9 mouse cellular contexts compared by ENCODE assay signal in genomic region chr2:154300496-154300895, GRCm38 (mm10). TPM values are rescaled to one million over a fixed set of nuclear protein-coding genes. Genes with fewer than 3 reads are reported as not detected.
DNase-seq lines count a peak whose midpoint lies in the region; ATAC-seq and TF ChIP-seq lines count a peak whose summit lies in the region.
"Had no signal": no experiment of that assay in that cellular context is flagged by ENCODE, and none has a peak within 500 bp of the region (broad histone marks: within the 10 kb centered on the region; RNA-seq: fewer than 3 reads in every experiment).

No protein-coding gene starts in this region.

- intact Hi-C loops in left cerebral cortex, postnatal 4 days (cut with DNase I): no loop called here

- peak; percentile 93 for TF ChIP-seq CTCF in intestine, postnatal 0 days (IDR thresholded peaks at IDR 0.05; ENCODE audit: low read depth)

- peak; percentile 61 for DNase-seq in urinary bladder, postnatal 14 days (ENCODE audit: low spot score)
- DNase-seq in urinary bladder, adult 2 months (ENCODE audit: low spot score): no peak
- DNase-seq in cerebellum, adult 18-20 months: peak; percentile 51 to 52
- DNase-seq in left cerebral cortex, postnatal 4 days: peak; percentile 83
- DNase-seq in midbrain, embryonic 14.5 days: peak; percentile 75
- peak; percentile 83 for DNase-seq in splenic B cell, adult 2 months (ENCODE audit: low read depth, low spot score)

- no peaks in the 10 kb centered on the region for H3K4me1 ChIP-seq in forebrain, embryonic 16.5 days (replicated peaks; ENCODE audit: control insufficient read depth, insufficient read depth, low read length)
- H3K4me1 ChIP-seq in intestine, postnatal 0 days (replicated peaks; ENCODE audit: control insufficient read depth, insufficient read depth, low read length): no peaks in the 10 kb centered on the region
- H3K4me1 ChIP-seq in midbrain, embryonic 14.5 days (ENCODE audit: control insufficient read depth, insufficient read depth, low read length): no peaks in the 10 kb centered on the region

- H3K36me3 ChIP-seq in forebrain, embryonic 16.5 days (ENCODE audit: control insufficient read depth, insufficient read depth): no peaks in the 10 kb centered on the region
- no peaks in the 10 kb centered on the region for H3K36me3 ChIP-seq in intestine, postnatal 0 days (ENCODE audit: control insufficient read depth, insufficient read depth)
- H3K36me3 ChIP-seq in midbrain, embryonic 14.5 days (ENCODE audit: control insufficient read depth, insufficient read depth, low read length): no peaks in the 10 kb centered on the region
- no peaks in the 10 kb centered on the region for H3K36me3 ChIP-seq in splenic B cell, adult 2 months (ENCODE audit: control insufficient read depth, insufficient read depth, low read length, poor library complexity, severe bottlenecking)

- no peak overlapping the region for H3K27ac ChIP-seq in forebrain, embryonic 16.5 days (ENCODE audit: low read length)
- H3K27ac ChIP-seq in intestine, postnatal 0 days (ENCODE audit: low read depth, low read length): no peak overlapping the region
- H3K27ac ChIP-seq in midbrain, embryonic 14.5 days (replicated peaks; ENCODE audit: low read depth, low read length): no peak overlapping the region

- no peaks in the 10 kb centered on the region for H3K27me3 ChIP-seq in forebrain, embryonic 16.5 days (replicated peaks; ENCODE audit: control insufficient read depth, insufficient read depth, low read length)
- H3K27me3 ChIP-seq in intestine, postnatal 0 days (replicated peaks; ENCODE audit: control insufficient read depth, insufficient read depth, low read length): no peaks in the 10 kb centered on the region
- H3K27me3 ChIP-seq in midbrain, embryonic 14.5 days (ENCODE audit: control insufficient read depth, insufficient read depth, low read length): no peaks in the 10 kb centered on the region
- no peaks in the 10 kb centered on the region for H3K27me3 ChIP-seq in splenic B cell, adult 2 months (ENCODE audit: control insufficient read depth, insufficient read depth, low read length, poor library complexity, severe bottlenecking)

- H3K9me3 ChIP-seq in forebrain, embryonic 16.5 days (ENCODE audit: control insufficient read depth, low read length): no peaks in the 10 kb centered on the region
- H3K9me3 ChIP-seq in intestine, postnatal 0 days (ENCODE audit: control insufficient read depth): no peaks in the 10 kb centered on the region
- H3K9me3 ChIP-seq in midbrain, embryonic 14.5 days (ENCODE audit: control insufficient read depth, low read length): no peaks in the 10 kb centered on the region

- no peak overlapping the region for H3K4me3 ChIP-seq in forebrain, embryonic 16.5 days (replicated peaks; ENCODE audit: low read length)
- no peak overlapping the region for H3K4me3 ChIP-seq in intestine, postnatal 0 days (ENCODE audit: low read depth, low read length)
- no peak overlapping the region for H3K4me3 ChIP-seq in midbrain, embryonic 14.5 days (replicated peaks; ENCODE audit: low read depth, low read length)

- H3K4me2 ChIP-seq in forebrain, embryonic 16.5 days (ENCODE audit: low read length): no peak overlapping the region
- no peak overlapping the region for H3K4me2 ChIP-seq in intestine, postnatal 0 days (replicated peaks; ENCODE audit: low read depth)
- H3K4me2 ChIP-seq in midbrain, embryonic 14.5 days (ENCODE audit: low read length): no peak overlapping the region

- no peak overlapping the region for H3K9ac ChIP-seq in forebrain, embryonic 16.5 days (replicated peaks; ENCODE audit: low read depth, low read length)
- no peak overlapping the region for H3K9ac ChIP-seq in intestine, postnatal 0 days (ENCODE audit: low read depth, low read length)
- no peak overlapping the region for H3K9ac ChIP-seq in midbrain, embryonic 14.5 days (replicated peaks; ENCODE audit: low read length)

- WGBS in forebrain, embryonic 16.5 days: 0% methylated on average over 1 of the region's 1 CpGs
- WGBS in intestine, postnatal 0 days: 0% methylated on average over 1 of the region's 1 CpGs
- WGBS in midbrain, embryonic 14.5 days: 21% methylated on average over 1 of the region's 1 CpGs

- peak; percentile 33; the same call in 1 of the 2 replicates for ATAC-seq in forebrain, embryonic 16.5 days
- ATAC-seq in intestine, postnatal 0 days: peak; percentile 43; the same call in 1 of the 2 replicates
- ATAC-seq in midbrain, embryonic 14.5 days (ENCODE audit: low FRiP score, low TSS enrichment): no peak

RNA-seq across cellular contexts. Expression of gene Bpifb9b, which starts 6.5 kb away (rescaled TPM):
- not detected in 2 replicates for polyA plus RNA-seq in urinary bladder, adult 2 months (2012; rRNA removed)
- polyA plus RNA-seq in forebrain, embryonic 16.5 days (2015; fragmentation: Nextera tagmentation; extraction: Ambion mirVana): 0.39 TPM in 1 of 2 replicates, not detected in the other
- polyA plus RNA-seq in intestine, postnatal 0 days (2015; fragmentation: Nextera tagmentation; extraction: Ambion mirVana): not detected in 2 replicates
- total RNA-seq in left cerebral cortex, postnatal 4 days (2021): not detected
- not detected in 2 replicates for polyA plus RNA-seq in midbrain, embryonic 14.5 days (2014; fragmentation: Nextera tagmentation; extraction: Ambion mirVana)
- polyA plus RNA-seq: frontal cortex, adult 2 months had no signal

RNA-seq across cellular contexts. Expression of gene Bpifb9a, which starts 42.8 kb away (rescaled TPM):
- not detected in 2 replicates for polyA plus RNA-seq in urinary bladder, adult 2 months (2012; rRNA removed)
- not detected in 2 replicates for polyA plus RNA-seq in forebrain, embryonic 16.5 days (2015; fragmentation: Nextera tagmentation; extraction: Ambion mirVana)
- polyA plus RNA-seq in intestine, postnatal 0 days (2015; fragmentation: Nextera tagmentation; extraction: Ambion mirVana): not detected in 2 replicates
- total RNA-seq in left cerebral cortex, postnatal 4 days (2021): not detected
- polyA plus RNA-seq in midbrain, embryonic 14.5 days (2014; fragmentation: Nextera tagmentation; extraction: Ambion mirVana): not detected in 2 replicates
- polyA plus RNA-seq: frontal cortex, adult 2 months had no signal
